Mouse (Mus musculus): Measurements from ENCODE around the gene Fam173b.

Fam173b gene

DNA sequence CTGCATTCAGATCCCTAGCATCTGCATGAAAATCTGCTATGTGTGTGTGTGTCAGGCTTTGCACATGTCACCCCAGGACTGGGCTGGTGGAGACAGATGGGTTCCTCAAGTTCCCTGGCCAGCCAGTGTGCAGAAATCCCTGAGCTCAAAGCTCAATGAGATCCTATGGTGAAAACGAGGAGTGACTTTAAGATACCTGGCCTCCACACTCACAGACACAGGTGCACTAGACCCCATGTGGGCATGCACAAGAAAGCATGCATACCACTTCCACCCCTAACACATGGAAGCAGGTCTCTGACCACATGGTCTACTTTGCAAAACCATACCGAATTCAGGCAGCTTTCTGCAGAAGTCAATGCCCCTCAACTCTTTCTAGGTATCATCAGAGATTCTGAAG, 13.9 kb upstream of the Fam173b start:
- DNase-seq (ENCODE audit: low spot score), result no peak

DNA sequence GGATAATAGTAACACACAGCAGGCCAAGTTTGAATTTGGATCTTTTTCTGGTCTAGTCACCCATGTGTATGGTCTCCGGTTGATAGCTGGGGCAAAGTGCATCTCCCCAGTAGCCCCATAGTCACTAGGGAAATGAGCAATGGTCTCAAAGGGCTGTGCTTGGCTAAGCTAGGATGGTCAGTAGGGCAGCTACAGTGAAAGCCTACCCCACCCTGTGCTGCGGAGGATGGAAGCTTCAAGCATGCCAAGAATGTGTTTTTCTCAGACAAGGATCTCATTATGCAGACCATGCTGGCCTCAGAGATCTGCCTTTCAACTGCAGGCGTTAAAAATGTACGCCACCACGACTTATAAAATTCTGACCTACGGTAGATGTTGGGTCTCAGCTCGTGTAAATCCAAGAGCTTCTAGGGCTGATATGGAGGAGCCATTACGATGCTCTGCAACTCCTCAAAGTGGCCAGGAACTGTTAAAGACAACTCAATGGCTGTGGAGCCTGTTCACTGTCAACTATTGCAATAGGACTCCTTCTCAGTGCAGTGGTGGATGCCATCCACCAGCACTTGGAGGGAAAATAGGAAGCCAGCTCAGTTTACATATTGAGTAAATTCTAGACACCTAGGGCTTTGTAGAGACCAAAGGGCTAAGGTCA, 12.5 kb upstream of the Fam173b start:
- no peak for DNase-seq (ENCODE audit: low spot score)

DNA sequence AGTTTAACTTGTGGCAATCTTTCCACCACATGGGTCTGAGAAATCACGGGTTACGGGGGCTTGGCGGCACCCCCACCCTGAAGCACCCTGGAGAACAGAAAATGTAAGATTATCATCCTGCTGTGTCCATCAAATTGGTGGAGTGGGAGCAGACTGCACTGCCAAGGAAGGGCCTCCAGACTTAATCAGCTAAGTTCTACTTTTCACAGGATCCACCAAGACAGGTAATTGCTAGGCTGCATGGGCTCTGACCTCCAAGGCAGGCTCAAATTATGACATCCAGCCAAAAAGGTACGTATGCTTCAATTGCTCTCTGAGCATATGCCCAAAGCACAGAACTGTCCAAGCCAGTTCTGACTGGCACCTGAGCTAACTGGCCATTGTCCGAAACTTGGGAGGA, 11.5 kb upstream of the Fam173b start:
- DNase-seq (ENCODE audit: low spot score), result no peak

DNA sequence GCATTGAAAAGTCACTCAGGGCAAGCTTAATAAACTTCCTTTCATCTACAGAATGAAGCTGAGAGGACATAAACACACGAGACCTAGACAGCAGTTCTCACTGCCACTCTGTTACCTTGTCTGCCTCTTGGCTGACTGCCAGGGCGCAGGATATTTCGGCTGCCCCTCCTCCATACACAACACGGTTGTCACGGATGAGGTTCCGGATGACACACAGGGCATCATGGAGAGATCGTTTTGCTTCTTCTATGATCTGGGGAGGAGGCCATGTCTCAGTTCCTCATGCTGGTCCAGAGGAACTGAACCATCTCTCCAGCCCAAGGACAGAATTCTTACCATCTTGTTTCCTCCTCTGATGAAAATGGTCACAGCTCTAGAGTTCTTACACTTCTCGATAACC, 9.1 kb upstream of the Fam173b start:
- no peak for DNase-seq (ENCODE audit: low spot score)

DNA sequence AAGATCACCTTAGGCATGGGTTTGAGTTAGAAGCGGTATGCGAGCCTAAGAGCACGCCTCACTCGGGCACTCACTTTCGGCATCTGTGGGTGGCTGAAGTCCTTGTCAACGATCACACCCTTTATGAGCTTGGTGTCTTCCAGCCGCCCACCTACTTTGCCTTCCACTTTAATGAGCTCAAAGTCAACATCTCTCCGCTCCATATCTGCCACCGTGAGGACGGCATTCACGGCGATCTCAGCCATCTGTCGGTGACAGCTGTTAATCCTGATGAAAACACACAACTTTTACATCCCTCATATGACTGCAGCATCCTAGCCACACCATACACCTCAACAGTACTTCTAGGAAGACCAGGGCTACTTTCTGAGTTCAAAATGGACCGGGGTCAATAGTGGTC, 7.4 kb upstream of the Fam173b start:
- no peak for DNase-seq (ENCODE audit: low spot score)

DNA sequence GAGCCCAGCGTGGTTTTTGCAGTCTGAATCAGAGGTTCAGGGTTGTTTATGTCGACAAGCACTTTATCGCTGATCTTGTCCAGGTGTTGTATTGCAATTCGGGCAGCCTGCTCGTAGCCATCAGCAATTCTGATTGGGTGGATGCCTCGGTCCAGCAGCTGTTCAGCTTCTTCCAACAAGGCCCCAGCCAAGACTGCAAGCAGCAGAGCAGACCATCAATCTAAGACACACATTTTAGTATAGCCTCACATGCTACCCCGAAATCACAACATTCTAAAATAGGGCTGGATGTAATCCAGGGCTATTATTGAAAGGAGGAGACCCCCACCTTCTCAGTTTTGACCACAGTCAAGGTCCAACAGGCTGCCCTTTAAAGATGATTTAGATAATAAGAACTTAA, 6.0 kb upstream of the Fam173b start:
- no peak for DNase-seq (ENCODE audit: low spot score)

DNA sequence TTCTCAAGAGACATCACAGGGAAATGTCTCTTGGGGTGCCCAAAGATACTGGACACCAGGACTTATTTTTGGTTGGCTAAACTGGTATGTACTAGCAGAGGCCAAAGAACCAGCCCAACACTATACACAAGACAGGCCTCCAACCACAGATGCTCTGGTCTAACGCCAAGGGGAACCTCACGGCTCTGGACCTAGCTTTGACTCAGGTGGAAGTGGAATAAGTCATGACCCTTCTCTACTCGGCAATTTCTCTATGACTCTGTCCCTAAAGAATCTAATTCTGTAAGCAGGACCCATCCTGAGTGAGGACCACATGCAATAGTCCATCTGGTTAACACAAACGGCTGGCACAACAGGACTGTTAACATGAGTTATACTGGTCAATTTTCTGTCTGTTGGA, 1.8 kb upstream of the Fam173b start:
- no peak for DNase-seq (ENCODE audit: low spot score)

DNA sequence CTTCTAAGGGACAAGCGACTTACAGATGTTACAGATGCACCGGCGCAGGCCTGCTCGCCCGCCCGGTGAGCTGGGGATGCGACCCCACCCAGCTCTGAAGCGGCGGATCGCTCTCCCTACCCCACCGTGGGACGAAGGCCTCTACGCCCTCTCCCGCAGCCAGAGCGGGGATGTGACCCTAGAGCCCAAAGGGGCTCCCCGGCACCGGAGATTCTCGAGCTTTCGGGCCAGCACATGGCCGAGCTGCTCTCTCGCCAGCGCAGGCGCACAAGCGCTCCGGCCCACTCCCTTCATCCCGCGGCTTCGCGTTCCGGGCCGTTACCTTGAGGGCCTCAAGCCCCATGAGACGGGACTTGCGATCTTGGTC, 390 bp upstream of the Fam173b start:
- no peak for DNase-seq (ENCODE audit: low spot score)

DNA sequence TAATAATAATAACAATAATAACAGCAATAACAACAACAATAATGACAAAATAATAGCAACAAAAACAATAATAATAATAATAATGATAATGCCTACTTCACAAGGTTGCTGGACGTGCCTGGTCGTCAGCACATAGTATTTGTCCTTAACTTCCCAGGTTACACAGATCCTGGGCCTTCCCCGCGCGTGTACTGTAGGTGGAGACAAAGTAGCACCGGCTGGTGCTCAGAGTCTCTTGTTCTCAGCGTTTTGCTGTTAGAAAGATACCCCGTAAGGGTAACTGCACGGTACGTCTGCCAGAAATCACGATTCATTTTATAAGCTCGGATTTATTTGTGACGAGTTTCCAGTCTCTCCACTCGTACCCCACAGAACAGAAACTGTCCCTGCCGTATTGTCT, 774 bp downstream of the Fam173b start:
- peak; percentile 54 for DNase-seq (ENCODE audit: low spot score)

DNA sequence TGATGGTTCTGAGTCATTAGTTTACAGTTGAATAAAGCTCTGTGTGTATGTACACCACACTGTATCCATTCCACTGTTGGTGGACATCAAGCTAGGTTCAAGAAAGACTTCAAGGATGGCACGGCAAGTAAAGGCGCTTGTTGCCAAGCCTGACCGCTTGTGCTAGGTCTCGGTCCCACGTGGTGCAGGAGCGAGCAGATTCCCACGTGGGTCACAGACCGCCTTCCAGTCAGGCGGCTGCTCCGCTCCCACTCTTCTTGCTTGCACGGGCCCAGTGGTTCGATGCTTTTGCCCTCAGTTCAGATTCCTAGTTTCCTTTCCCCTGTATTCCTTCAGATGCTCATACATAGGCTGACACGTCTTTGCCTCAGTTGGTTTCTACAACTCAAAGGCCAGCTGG, 1.5 kb downstream of the Fam173b start:
- DNase-seq (ENCODE audit: low spot score), result no peak

DNA sequence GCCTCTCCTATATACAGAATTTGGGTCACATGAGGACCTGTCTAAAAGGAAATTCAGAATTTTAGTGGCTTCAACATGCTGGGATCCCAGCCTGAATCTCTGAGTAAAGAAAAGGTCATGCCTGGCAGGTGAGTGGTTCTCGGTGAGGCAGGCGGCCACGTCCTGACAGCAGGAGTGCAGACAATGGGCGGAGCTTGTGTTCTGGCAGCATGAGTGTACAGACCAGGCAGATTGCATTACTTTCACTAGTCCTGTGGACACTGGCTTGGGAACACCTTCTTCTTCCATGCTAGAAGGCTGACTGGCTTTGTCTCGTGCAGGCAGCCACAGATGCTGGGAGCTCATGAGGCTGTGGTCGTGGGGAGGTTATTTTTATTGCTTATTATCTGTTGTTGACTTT, 5.2 kb downstream of the Fam173b start:
- no peak for DNase-seq (ENCODE audit: low spot score)

DNA sequence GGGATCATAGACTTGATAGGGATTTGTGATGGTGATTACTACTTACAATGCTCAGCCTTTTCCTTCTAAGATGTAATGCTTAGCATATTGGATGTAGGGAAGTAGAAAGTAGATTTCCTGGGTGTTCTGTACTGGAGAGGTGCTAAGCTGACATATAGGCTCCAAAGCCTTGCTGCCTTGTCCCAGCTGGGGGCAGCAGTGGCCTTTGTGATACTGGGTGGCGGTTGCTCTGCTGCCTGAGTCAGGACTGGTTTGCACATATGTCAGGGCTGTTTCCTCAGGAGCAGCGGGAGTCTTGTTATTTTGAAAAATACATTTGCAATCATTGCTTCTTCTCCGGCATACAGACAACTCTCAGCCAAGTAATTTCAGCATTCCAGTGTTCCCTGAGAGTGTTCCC, 9.4 kb downstream of the Fam173b start:
- peak; percentile 36 for DNase-seq (ENCODE audit: low spot score)

DNA sequence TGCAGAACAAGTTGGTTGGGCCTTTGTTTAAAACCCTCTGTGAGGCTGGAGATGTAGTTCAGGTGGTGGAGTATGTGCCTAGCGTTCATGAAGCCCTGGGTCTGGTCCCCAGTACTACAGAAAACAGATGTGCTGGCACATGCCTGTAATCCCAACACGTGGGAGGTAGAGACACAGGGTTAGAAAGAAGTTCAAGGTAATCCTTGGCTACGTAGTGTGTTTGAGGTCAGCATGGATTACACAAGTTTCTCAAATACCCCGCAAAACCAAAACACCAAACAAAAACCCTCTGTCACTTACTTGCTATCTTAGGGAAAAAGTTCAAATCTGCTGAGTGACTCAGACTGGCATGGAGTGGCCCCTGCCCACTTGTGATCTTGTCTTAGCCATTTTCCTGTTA, 10.3 kb downstream of the Fam173b start:
- DNase-seq (ENCODE audit: low spot score), result no peak

DNA sequence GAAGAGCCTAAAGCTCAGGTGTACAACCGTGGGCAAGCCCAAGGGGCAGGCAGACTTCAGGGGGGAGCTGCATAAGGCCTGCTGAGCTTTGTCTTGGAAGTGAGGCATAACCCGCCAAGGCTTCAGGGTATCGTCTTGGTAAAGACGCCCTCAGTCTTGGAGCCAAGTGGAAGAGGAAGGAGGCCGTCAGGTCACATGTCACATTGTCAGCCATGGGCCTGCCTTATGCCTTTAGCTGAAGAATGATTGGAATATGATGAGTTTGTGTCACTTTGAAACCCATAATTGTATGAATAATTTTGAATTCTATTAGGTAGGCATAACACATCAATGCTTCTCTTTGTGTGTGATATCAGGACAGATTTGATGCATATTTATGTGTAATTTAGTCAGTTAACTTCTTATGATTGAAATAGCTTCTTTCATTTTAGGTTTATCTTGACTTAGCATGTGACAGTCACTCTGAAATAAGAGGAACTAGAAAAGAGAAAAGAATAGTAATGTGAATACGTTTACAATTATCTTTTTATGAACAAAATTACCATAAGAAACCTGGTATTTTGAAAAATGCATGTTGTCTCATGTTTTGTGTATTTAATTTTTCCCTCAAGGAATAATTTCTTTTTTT, 12.3 kb downstream of the Fam173b start:
- DNase-seq (ENCODE audit: low spot score), result no peak

DNA sequence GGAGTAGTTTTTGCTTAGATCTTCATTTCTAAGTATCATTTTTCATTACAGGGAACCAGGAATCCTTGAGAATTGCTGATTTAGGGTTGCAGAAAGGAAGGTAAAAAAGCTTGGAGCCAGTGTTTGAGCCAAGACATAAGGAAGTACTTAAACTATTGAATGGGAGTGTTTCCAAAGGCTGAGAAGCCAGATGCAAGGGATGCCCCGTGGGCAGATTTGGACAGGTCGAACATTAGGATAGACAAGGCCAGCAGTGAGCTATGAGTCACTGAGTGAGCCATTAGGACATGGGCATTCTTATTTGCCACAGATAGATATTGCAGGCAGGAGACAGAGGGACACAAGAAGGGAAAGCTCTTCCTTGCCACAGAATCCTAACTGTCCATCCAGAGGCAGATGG, 13.0 kb downstream of the Fam173b start:
- no peak for DNase-seq (ENCODE audit: low spot score)

DNA sequence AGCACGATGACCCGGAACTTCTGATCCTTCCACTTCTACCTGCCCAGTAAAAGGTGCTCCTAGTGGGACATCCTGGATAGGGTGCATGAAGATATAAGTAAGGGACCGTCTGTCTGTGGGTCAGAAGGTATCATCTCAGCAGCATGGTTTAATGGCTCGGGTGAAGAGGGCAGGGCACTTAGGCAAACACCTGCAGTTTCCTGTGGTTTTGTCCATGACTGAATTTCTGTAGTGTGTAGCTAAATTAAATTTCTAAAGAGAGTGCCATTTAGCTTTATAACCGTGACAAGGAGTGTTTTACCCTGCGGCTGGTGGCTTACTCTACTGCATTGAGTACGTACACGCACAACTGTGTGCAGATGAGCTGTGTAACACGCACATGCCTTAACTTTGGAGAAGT, 15.6 kb downstream of the Fam173b start:
- no peak for DNase-seq (ENCODE audit: low spot score)

DNA sequence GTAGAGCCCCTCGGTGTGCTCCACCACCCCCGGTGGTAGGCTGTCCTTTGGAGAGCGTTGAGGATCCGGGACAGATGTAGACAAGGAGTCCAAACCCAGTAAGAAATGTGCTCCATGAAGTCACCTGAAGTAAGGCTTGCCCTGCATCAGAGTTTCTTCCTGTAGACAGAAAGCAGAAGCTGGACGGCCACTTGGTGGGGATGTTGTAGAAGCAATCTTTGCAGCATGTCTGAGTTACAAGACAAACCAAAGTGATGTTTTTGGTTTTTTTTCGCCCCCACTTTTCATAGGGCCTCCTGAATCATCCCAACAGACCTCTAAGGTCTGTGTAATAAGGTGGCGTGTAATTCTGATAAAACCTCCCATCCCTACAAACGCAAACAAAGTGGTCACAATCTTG, 17.9 kb downstream of the Fam173b start:
- DNase-seq (ENCODE audit: low spot score), result no peak

DNA sequence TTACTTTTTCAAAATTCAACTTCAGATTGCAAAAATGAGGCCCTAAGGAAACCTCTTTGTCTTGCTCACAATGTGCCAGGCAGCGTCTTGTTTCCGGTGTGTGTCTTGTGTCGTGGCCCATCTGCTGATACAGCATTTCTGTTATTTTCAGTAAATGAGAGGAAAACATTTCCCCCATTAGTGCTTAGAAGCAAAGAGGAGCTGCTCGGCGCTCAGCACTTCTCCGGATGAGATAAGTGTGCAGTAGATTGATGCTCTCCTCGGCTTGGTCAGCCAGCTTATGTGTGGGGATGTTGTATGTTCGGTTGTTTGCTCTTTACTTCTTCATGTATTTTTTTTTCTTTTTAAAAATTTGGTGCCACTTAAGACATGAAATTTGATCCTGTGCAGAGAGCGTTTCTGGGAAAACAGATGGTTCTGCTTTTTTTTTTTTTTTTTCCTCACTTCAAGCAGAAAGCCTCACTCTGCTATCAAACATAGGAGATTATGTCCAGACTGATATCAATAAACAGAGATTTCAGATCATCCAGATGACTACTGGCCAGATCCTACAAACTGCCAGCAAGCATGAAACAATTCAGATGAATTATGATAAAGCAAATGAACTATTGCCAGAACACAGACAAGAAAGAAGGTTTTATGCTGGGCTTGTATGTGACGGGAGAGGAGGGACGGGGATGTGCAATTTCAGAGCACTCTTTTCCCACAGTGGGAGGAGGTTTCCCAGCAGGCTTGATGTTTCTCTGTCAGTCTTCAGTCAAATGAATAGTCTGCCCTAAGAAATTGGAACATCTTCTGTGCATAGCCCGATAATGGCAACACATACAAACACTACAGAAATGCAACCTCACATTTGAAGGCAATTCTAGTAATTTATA, 25.9 kb downstream of the Fam173b start:
- no peak for DNase-seq (ENCODE audit: low spot score)

DNA sequence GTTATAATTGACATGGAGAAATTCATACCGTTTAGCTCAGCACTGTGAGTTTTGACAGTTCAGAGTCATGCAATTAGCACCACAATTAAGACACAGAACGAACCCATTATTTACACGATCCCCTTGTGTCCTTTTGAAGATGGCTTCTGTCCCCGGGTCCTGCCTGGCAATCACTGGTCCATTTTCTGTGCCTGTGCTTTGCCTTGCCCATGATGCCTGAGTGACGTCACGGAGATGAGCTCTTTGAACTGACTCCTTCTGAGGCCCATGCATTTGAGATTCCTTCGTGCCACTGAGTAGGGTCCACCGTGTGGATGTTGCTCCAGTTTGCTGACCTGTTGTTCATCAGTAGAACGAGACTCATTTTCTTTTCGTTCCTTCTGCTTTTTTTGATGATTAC, 26.5 kb downstream of the Fam173b start:
- DNase-seq (ENCODE audit: low spot score), result no peak

DNA sequence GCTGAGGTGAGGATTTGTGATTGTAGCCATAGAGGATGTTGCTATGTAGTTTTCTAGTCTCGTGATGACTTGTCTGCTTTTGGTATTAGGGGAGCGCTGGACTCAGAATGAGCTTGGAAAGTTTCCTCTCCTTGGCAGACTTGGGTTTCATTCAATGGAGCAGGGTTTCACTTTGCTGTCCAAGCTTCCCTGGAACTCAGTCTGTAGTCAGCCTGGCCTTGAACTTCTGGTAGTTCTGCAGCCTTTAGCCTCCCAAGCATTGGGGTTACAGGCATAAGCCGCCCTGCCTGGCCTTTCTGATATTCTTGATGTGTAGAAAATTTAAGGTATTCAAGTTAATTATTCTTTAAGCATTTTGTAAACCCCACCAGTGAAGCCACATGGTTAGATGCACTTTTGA, 27.9 kb downstream of the Fam173b start:
- DNase-seq (ENCODE audit: low spot score), result no peak

DNA sequence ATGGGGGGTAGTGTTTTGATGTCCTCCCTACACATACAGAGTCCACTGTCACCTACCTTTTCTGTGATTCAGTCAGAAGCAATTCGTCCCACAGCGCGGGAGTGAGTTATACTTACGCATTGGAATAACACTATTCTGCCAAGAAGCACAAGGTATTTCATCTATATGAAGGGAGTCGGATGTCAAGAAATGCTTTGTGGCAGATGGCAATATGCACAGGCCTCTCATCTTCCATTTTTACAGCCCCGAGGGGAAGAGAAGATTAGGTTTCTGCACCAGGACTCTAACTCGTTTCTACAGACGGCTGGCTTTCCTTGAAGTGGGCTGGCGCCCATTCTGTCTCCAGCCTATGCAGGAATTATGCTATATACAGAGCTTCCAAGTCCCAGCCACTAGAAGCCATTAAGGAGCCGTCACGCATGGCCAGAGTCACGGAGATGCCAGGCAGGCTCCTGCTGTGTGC, 29.8 kb downstream of the Fam173b start:
- DNase-seq (ENCODE audit: low spot score), result no peak

DNA sequence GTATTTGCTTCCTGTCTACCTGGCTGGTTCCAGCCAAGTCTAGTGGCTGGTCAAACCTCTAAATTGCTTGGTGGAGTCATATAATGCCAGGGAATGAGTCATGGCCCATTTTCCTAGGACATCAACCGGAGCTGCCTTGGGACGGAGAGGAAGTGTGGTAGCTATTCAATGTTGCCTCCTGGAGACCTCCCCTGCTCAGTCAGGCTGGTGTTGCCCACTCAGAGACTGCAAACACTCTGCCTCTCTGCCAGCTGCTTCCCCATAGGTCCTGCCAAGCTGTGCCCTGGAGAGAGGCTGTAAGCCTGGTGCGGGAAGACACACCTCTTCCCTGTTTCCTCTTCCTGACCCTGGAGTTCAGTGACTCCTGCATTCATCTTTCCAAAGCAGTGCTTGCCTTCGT, 30.8 kb downstream of the Fam173b start:
- no peak for DNase-seq (ENCODE audit: low spot score)

DNA sequence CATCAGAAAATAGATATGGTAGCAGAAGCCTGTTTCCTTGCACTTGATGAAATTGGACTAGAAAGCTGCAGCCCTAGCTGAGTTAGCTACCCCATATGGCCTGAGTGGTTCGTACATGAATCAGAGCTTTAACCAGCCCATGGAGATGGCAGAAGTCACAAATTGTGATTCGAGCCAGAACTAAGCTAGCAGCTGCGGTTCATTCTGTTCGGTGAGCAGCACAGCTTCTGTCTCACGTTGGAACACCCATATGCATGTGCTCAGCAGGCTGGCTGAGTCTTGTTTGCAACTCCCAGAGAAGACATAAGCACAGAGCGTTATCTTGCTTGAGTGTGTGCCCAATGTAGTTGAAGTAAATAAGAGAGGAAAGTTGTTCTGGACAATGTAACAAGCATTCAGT, 32.9 kb downstream of the Fam173b start:
- no peak for DNase-seq (ENCODE audit: low spot score)

Data from adipocyte (in vitro differentiated cells).